Mouse (Mus musculus) small intestine, adult 2 months (tissue): ENCODE measurements around the gene Poll.

Source experiments
- CTCF ChIP-seq: fragments of 200-500 bp; IDR thresholded peaks from 2 replicates; pipeline ENCODE4 v1.5.1; 2012; ENCODE audit warnings: low read depth, mild to moderate bottlenecking, control low read depth, inconsistent platforms, low read length, moderate library complexity, mixed read lengths; ENCODE audit not compliant: insufficient replicate concordance, insufficient read length; ENCODE audit errors: extremely low read depth
- POLR2A ChIP-seq: fragments of 200-500 bp; IDR thresholded peaks from 2 replicates; pipeline ENCODE4 v1.6.1; 2012; ENCODE audit warnings: low read depth, mild to moderate bottlenecking, control low read depth, inconsistent platforms, low read length, moderate library complexity

DNA sequence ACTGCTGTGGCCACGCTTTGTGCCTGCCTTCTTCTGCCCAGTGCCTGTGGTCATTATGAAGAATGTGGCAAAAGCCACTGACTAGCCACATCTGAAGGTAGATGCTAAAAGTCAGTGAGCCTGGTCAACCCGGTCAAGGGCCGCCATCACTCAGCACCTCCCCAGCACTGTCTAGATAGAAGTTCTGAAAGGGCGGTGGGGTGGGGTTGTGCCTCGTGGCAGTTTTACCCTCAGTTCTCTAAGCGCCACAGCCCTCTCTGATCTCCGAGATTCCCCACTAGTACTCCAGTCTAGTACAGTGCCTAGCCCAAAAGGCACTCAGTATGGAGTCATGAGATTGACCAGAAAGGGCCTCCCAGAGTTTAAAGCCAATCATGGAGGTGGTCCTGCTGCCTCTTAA lies 33.7 kb upstream of the Poll start:
- TF ChIP-seq POLR2A (no peak), CTCF (no peak)
